Mouse (Mus musculus): Measurements from ENCODE around the gene Pln. TPM values are rescaled to one million over a fixed set of nuclear protein-coding genes. Genes with fewer than 3 reads are reported as not detected.

Pln gene
- polyA plus RNA-seq, 1 experiment from 2014 or later: 1.3 TPM

DNA sequence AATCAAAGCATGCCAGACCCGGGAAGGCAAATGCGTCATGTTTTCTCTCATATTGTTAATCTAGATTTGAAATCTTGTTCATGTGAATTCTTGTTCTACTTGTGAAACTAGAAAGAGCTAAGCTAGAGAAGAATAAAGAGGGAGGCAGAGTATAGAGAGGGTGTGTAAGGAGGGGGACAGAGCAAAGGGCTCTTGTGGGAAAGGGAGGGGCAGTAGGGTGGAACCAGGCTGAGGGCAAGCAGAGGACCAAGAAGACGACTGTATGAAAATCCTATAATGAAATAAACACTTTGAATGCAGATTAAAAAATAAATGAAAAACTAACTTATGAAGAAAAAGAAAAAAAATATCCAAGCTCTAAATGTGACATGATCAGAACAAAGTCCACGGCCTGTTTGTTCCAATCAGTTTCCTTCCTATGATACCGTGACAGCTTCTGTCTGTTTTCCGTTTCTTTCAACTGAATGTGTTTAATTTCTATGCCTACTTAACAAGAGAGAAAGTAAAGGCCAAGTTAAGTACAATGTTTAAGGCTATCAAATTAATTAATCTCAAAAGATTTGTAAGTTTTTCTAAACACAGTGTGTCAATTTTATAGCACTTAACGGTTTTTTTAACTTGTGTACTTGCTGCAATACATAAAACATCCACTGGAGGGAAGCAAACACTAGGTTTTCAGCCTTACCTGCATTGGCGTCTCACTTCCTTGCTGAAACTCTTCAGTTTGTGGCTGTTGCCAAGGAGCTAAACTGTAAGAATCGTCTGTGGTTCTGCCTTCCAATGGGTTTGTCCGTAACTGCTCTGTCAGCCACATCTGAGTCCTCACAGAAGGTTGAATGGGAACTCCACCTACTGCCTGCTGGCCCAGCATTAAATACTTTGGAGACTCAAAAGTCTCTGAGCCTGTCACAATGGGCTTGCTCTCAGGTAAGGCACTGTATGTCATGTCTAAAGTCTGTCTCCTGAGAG lies 10.6 kb downstream of the Pln start:
- ATAC-seq (ENCODE audit: low read depth) (peak; percentile 84), DNase-seq (ENCODE audit: low spot score) (peak; percentile 85)
- no peak overlapping the region for H3K4me2 ChIP-seq (ENCODE audit: low read depth, low read length)
- WGBS: 57% methylated on average over 10 of the region's 10 CpGs
- H3K27me3 ChIP-seq (replicated peaks; ENCODE audit: control insufficient read depth, insufficient read depth, low read length): no peaks in the 10 kb centered on the region
- H3K27ac ChIP-seq (replicated peaks; ENCODE audit: low read depth, low read length): no peak overlapping the region
- no peaks in the 10 kb centered on the region for H3K4me1 ChIP-seq (ENCODE audit: control insufficient read depth, insufficient read depth, low read length)
- H3K36me3 ChIP-seq (ENCODE audit: control insufficient read depth, insufficient read depth, low read length): peaks cover 12% of the 10 kb centered on the region; the same call in 1 of the 2 replicates
- H3K9me3 ChIP-seq (ENCODE audit: control insufficient read depth, low read length): no peaks in the 10 kb centered on the region
- H3K9ac ChIP-seq (ENCODE audit: low read depth, low read length): no peak overlapping the region
- H3K4me3 ChIP-seq (ENCODE audit: low read depth, low read length): no peak overlapping the region

DNA sequence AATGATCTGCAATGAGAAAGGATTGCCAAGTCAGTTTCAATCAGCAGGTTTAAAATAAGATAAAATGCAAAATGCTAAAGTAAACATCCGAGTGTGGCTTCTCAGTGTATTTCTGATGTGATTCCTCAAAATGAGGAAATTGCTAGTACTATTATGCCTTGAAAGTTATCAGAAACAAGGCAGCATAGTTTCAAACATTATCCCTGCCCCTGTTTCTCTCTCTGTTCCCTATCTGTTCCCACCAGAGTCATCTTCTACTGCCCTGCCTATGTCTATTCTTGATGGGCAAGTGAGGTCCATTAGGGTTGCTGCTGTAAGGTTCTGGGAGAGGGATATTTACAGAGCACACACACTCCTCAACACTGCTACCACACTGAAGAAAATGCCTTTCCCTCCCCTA lies 11.8 kb downstream of the Pln start:
- H3K27ac ChIP-seq (replicated peaks; ENCODE audit: low read depth, low read length): no peak overlapping the region
- WGBS: 87% methylated on average over 1 of the region's 1 CpGs

DNA sequence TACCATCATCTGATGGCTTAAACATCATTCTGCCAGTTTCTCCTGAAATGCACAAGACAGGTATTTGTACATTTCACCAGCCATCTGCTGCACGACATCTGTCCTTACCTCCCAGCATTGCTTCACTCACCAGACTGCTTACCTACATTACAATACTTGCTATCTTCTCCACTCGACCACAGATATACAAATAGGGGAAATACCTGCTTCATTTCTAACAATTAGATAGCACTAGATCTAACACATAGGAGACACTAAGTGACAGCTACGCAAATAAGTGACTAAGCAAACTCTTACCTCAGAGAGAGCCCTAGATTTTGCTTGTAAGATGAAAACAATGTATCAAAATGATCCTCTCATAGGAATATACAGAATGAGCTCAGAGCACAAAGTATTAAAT lies 16.2 kb downstream of the Pln start:
- no peaks in the 10 kb centered on the region for H3K9me3 ChIP-seq (ENCODE audit: control insufficient read depth, low read length)
- no peaks in the 10 kb centered on the region for H3K27me3 ChIP-seq (replicated peaks; ENCODE audit: control insufficient read depth, insufficient read depth, low read length)
- no peak for ATAC-seq (ENCODE audit: low read depth)
- no peak overlapping the region for H3K4me3 ChIP-seq (ENCODE audit: low read depth, low read length)
- no peaks in the 10 kb centered on the region for H3K4me1 ChIP-seq (ENCODE audit: control insufficient read depth, insufficient read depth, low read length)
- H3K4me2 ChIP-seq (ENCODE audit: low read depth, low read length): no peak overlapping the region
- no peak overlapping the region for H3K27ac ChIP-seq (replicated peaks; ENCODE audit: low read depth, low read length)
- no peak for DNase-seq (ENCODE audit: low spot score)
- H3K9ac ChIP-seq (ENCODE audit: low read depth, low read length): no peak overlapping the region
- H3K36me3 ChIP-seq (ENCODE audit: control insufficient read depth, insufficient read depth, low read length): peaks cover 21% of the 10 kb centered on the region
- 87% methylated on average over 3 of the region's 3 CpGs for WGBS

More for the DNA sequence above, 11.8 kb downstream of the Pln start:
- H3K36me3 ChIP-seq (ENCODE audit: control insufficient read depth, insufficient read depth, low read length): peaks cover 12% of the 10 kb centered on the region; the same call in 1 of the 2 replicates
- no peaks in the 10 kb centered on the region for H3K9me3 ChIP-seq (ENCODE audit: control insufficient read depth, low read length)
- DNase-seq (ENCODE audit: low spot score) (no peak), ATAC-seq (ENCODE audit: low read depth) (no peak)
- H3K4me1 ChIP-seq (ENCODE audit: control insufficient read depth, insufficient read depth, low read length): no peaks in the 10 kb centered on the region
- no peak overlapping the region for H3K4me2 ChIP-seq (ENCODE audit: low read depth, low read length)
- H3K9ac ChIP-seq (ENCODE audit: low read depth, low read length): no peak overlapping the region
- no peak overlapping the region for H3K4me3 ChIP-seq (ENCODE audit: low read depth, low read length)
- no peaks in the 10 kb centered on the region for H3K27me3 ChIP-seq (replicated peaks; ENCODE audit: control insufficient read depth, insufficient read depth, low read length)

DNA sequence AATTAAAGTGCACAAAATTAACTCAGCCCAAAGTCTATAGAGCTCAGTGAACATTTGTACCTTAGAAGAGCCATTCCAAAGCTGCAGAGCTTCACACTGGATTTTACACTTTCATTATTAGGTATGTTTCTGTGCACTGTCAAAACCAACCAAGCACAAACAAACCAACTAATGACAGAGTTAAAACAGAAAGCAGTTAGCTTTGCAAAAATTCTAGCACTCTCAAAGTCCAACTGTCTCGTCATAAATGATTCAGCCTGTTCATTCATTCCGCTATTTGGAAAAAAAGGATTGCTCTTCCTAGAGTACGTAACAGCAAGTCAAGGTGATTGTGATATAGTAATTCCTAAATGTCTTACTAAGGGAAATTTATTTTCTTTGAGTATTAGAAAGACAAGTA lies 21.5 kb downstream of the Pln start:
- H3K36me3 ChIP-seq (ENCODE audit: control insufficient read depth, insufficient read depth, low read length): peaks cover 17% of the 10 kb centered on the region
- H3K4me1 ChIP-seq (ENCODE audit: control insufficient read depth, insufficient read depth, low read length): no peaks in the 10 kb centered on the region
- H3K27me3 ChIP-seq (replicated peaks; ENCODE audit: control insufficient read depth, insufficient read depth, low read length): no peaks in the 10 kb centered on the region
- WGBS: 84% methylated on average over 3 of the region's 3 CpGs
- no peak overlapping the region for H3K9ac ChIP-seq (ENCODE audit: low read depth, low read length)
- no peaks in the 10 kb centered on the region for H3K9me3 ChIP-seq (ENCODE audit: control insufficient read depth, low read length)
- no peak overlapping the region for H3K27ac ChIP-seq (replicated peaks; ENCODE audit: low read depth, low read length)
- DNase-seq (ENCODE audit: low spot score): no peak
- no peak overlapping the region for H3K4me2 ChIP-seq (ENCODE audit: low read depth, low read length)
- no peak for ATAC-seq (ENCODE audit: low read depth)
- no peak overlapping the region for H3K4me3 ChIP-seq (ENCODE audit: low read depth, low read length)

DNA sequence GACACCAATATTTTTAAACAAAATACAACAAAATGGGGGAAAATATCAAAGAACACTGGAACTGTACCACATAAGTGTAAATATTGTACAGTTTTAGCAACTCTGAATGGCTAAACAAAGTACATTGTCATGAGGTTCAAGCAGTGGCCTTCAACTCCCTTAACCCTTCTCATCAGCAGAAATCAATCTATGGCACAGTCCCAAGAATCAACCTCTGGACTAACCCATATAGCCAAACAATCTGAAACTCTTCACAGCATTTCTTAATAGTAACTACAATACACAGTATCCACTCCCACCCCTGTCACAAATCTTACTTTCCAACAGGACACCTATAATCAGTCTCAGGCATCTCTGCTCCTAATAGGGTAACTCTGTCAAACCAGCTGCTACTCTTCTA lies 26.8 kb downstream of the Pln start:
- Histone ChIP-seq H3K27ac (replicated peaks; ENCODE audit: low read depth, low read length) (no peak overlapping the region), H3K36me3 (ENCODE audit: control insufficient read depth, insufficient read depth, low read length) (no peaks in the 10 kb centered on the region), H3K4me1 (ENCODE audit: control insufficient read depth, insufficient read depth, low read length) (no peaks in the 10 kb centered on the region), H3K27me3 (replicated peaks; ENCODE audit: control insufficient read depth, insufficient read depth, low read length) (no peaks in the 10 kb centered on the region), H3K9me3 (ENCODE audit: control insufficient read depth, low read length) (no peaks in the 10 kb centered on the region), H3K9ac (ENCODE audit: low read depth, low read length) (no peak overlapping the region), H3K4me3 (ENCODE audit: low read depth, low read length) (no peak overlapping the region), H3K4me2 (ENCODE audit: low read depth, low read length) (no peak overlapping the region)
- ATAC-seq (ENCODE audit: low read depth): no peak
- no peak for DNase-seq (ENCODE audit: low spot score)

DNA sequence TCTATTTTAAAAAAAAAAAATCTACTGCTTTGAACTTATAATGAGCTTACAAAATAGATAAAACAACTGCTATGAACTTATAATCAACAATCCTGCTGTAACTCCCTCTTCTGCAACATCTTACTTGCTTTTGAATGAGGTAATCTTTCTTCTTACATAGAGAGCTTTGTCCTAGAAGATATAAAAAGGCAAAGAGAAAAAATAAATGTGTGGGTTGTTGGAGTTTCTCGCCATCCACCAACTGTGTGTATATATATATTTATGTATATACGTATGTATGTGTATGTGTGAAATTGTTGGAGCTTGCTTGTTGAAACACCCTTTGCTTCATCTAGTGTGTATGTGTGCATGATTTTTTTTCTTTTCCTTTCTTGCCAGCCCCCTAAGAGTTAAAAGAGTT lies 29.8 kb downstream of the Pln start:
- DNase-seq (ENCODE audit: low spot score) (no peak), ATAC-seq (ENCODE audit: low read depth) (no peak)
- WGBS: 94% methylated on average over 2 of the region's 2 CpGs
- H3K27me3 ChIP-seq (replicated peaks; ENCODE audit: control insufficient read depth, insufficient read depth, low read length): no peaks in the 10 kb centered on the region
- H3K4me3 ChIP-seq (ENCODE audit: low read depth, low read length): no peak overlapping the region
- no peak overlapping the region for H3K27ac ChIP-seq (replicated peaks; ENCODE audit: low read depth, low read length)
- no peak overlapping the region for H3K4me2 ChIP-seq (ENCODE audit: low read depth, low read length)
- peaks cover 16% of the 10 kb centered on the region for H3K9me3 ChIP-seq (ENCODE audit: control insufficient read depth, low read length)
- H3K4me1 ChIP-seq (ENCODE audit: control insufficient read depth, insufficient read depth, low read length): no peaks in the 10 kb centered on the region
- H3K36me3 ChIP-seq (ENCODE audit: control insufficient read depth, insufficient read depth, low read length): peaks cover 8% of the 10 kb centered on the region; the same call in 1 of the 2 replicates
- no peak overlapping the region for H3K9ac ChIP-seq (ENCODE audit: low read depth, low read length)

DNA sequence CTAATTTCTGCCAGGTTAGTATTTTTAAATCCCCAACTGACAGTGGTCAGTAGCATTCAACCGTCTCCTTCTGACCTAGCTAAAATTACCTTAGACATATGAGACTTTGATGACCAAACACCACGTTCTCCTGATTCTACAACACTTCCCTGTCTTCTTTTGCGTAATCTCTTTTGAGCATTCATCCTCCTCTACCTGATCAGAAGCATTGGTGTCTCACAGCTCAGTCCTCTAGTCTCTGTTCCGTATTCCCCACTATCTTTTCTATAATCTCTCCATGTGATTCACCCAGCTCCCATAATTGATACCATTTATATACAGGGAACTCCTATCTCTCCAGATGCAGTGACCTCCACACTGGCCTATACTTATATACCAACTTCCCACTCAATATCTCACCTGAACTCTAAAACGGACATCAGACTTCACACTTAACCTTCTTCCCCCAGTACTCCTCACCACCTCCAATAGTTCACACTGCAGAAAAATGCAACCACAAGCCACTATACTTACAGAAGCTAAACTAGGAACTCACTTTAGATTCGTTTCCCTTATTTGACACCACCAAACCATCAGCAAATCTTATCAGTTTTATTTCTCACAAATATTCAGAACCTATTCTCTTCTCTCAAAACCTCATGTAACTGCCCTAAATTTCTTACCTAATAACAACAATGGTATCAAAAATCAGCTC lies 36.6 kb downstream of the Pln start:
- H3K4me3 ChIP-seq (ENCODE audit: low read depth, low read length): no peak overlapping the region

DNA sequence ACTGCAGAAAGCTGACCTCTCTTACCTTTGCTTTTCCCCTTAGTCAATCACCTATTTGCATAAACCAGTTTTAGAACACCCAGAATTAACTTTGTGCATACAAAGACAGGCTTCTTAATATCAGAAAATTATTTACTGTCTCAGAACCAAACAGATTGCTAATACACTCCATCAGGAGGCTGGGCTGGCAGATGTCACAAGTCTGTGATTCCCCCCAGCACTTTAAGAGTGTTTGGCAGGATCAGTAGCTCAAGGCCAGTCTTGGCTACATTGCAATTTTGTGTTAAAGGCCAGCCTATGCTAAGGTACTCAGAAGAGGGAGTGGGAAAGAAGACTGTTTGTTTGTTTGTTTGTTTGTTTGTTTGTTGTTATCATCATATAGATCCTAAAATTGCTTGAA lies 39.6 kb downstream of the Pln start:
- Histone ChIP-seq H3K4me2 (ENCODE audit: low read depth, low read length) (0 out of 2 replicates have a peak overlapping the region, but pooled peaks have one; percentile 15), H3K4me1 (ENCODE audit: control insufficient read depth, insufficient read depth, low read length) (peaks cover 16% of the 10 kb centered on the region), H3K27me3 (replicated peaks; ENCODE audit: control insufficient read depth, insufficient read depth, low read length) (no peaks in the 10 kb centered on the region), H3K27ac (replicated peaks; ENCODE audit: low read depth, low read length) (no peak overlapping the region), H3K4me3 (ENCODE audit: low read depth, low read length) (peak overlapping the region; percentile 8; the same call in 1 of the 2 replicates), H3K36me3 (ENCODE audit: control insufficient read depth, insufficient read depth, low read length) (0 out of 2 replicates have a peak, but pooled peaks cover under 1% of the 10 kb centered on the region), H3K9me3 (ENCODE audit: control insufficient read depth, low read length) (peaks cover 5% of the 10 kb centered on the region; the same call in 1 of the 2 replicates), H3K9ac (ENCODE audit: low read depth, low read length) (no peak overlapping the region)
- no peak for DNase-seq (ENCODE audit: low spot score)
- no peak for ATAC-seq (ENCODE audit: low read depth)

More for the DNA sequence above, 36.6 kb downstream of the Pln start:
- WGBS: 94% methylated on average over 6 of the region's 6 CpGs
- no peak overlapping the region for H3K9ac ChIP-seq (ENCODE audit: low read depth, low read length)
- peaks cover 16% of the 10 kb centered on the region for H3K4me1 ChIP-seq (ENCODE audit: control insufficient read depth, insufficient read depth, low read length)
- H3K27me3 ChIP-seq (replicated peaks; ENCODE audit: control insufficient read depth, insufficient read depth, low read length): no peaks in the 10 kb centered on the region
- DNase-seq (ENCODE audit: low spot score) (no peak), ATAC-seq (ENCODE audit: low read depth) (no peak)
- H3K27ac ChIP-seq (replicated peaks; ENCODE audit: low read depth, low read length): no peak overlapping the region
- peaks cover 8% of the 10 kb centered on the region; the same call in 1 of the 2 replicates for H3K36me3 ChIP-seq (ENCODE audit: control insufficient read depth, insufficient read depth, low read length)
- no peak overlapping the region for H3K4me2 ChIP-seq (ENCODE audit: low read depth, low read length)
- peaks cover 20% of the 10 kb centered on the region for H3K9me3 ChIP-seq (ENCODE audit: control insufficient read depth, low read length)
